Mouse (Mus musculus): ENCODE data around the gene Phf13. TPM values are rescaled to one million over a fixed set of nuclear protein-coding genes. Genes with fewer than 3 reads are reported as not detected.
"Not testable (repeated sequence)": the region's sequence is repeated elsewhere in the genome, so short reads cannot be mapped to it uniquely, and the experiment has no call there.

Gene Phf13
- 15.6 and 16.0 TPM in 2 replicates for total RNA-seq (2021)
- long read RNA-seq, experiment 1, transcript Phf13-201 (4 exons, 3,205 nt) = major isoform, 9 of 14 reads
- long read RNA-seq, experiment 1, partial matches to known transcripts = 0 of 14 reads
- long read RNA-seq, experiment 1, other reads (novel, unspliced or antisense) = 5 of 14 reads
- long read RNA-seq, experiment 2, transcript Phf13-201 (4 exons, 3,205 nt) = major isoform, 7 of 11 reads
- long read RNA-seq, experiment 2, partial matches to known transcripts = 1 of 11 reads
- long read RNA-seq, experiment 2, other reads (novel, unspliced or antisense) = 3 of 11 reads

DNA sequence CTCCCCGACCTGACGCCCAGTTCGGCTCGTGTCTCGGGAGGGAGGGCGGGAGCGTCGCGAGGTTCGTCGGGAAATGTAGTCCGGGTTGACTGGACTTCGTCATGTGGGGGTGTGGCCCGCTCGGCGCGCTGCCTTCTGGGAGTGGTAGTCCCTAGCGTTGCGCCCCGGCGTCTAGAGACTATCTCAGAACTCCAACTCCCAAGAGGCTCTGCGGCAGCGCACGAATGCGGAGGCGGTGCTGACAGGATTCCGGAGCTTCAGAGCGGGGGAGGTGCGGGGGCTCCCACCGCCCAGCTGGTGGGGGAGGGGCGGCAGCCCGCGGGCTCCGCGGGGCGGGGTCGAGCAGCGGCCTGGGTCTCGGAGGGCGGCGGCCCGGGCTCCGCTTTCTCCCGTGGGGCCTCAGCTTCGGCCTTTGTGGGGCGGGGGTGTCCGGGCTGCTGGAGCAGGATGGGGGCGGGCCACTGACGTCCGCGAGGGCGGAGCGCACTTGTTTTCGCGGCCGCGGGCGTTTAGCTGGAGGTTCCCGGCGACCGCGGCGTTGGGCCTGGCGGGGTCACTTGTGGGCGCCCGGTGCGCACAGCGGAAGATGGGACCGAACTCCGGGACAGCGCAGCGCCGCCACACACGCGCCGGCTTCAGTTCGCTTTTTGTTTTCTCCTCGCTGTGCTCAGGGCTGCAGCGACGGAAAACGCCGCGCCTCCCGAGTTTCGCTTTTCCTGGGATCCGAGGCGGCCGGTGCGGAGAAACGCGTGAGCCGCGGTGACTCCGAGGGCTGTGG, at the start of gene Phf13:
Gene Phf13, minus strand, starts transcription at position 86 of the 778 bp plus-strand sequence.
- DNase-seq = peak; percentile 99

DNA sequence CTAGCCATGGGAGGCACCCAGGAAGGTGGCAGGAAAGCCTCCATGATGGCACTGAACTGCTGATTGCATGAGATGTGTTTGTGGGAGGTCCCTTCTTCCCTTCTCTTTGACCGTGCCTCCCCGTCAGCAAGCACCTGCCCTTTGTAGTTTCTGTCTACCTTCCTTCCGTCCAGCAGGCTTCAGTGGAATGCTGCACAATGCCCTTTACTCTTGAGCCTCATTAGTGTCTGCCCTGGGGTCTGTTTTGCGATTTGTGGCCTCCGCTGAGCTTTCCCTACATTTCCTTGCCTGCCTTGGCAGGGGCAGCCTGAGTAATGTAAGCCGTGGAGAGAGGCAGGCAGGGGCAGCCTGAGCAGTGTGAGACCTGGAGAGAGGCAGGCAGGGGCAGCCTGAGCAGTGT, 48.6 kb upstream of the Phf13 start:
- DNase-seq = no peak

DNA sequence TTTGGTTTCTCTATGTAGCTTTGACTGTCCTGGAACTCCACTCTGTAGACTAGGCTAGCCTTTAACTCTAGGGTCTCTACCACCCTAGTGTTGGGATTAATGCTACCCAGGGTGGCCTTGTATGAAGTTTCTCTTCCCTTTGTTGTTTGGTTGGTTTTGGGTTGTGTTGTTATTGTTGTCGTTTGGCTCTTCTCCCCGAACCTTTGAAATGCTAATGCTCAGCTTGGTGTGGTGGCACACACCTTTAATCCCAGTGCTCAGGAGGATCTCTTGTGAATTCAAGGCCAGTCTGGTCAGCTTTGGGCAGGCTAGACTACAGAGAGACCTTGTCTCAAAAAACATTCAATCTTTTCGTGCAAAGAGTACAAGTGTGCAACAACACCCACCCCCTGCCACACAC, 47.1 kb upstream of the Phf13 start:
- no peak for DNase-seq

DNA sequence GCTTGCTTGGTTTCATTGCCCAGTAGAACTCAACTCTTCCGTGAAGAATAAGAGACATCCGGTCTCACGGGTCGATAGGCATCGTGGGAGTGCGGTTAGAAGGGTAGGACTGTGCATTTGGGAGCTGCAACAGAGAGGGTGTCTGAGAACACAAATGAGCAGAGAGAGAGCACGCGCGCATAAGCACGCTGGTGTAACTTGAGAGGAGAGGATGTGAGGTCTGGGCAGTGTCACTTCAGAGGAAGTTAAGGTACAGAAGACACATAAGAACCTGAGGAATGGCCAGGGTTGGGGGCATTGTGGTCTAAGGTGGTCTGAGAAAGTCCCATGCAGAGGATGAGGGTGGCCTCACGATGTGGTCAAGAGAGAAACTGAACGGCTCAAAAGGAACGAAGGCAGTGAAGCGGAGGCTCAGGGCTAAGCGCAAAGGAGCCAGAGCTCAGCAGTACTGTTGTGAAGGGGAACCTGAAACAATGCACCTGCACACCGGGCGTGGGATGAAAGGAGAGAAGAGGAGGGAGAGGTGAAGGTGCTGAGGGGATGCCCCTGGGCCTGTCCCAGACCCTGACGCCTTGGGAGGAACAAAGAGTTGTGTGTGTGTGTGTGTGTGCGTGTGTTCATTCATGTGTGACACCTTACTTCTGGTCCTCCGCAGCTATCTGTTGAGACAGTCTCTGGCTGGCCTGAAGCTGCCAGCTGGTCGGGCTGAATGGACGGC, 46.0 kb upstream of the Phf13 start:
- DNase-seq = no peak

DNA sequence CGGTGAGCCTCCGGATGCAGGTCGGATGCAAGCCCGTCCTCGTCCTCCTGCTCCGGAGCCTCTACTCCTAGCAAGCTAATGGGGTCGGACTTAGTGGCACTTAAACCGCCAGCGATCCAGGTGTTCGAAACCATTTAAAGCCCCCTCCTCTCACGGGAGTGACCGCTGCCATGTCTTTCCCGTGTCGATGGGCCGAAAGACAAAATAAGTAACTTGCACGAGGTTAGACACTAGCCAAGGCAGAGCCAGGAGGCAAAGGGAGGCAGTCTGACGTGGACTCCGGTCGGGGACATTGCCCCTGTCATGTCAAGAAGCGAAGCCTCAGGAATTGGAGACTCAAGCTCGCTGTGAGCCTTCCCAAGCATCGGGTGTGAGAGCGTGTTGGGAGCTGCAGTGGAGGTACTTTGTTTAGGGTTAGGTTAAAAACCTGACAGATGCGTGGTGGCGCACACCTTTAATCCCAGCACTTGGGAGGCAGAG, 43.8 kb upstream of the Phf13 start:
- DNase-seq = peak; percentile 28

DNA sequence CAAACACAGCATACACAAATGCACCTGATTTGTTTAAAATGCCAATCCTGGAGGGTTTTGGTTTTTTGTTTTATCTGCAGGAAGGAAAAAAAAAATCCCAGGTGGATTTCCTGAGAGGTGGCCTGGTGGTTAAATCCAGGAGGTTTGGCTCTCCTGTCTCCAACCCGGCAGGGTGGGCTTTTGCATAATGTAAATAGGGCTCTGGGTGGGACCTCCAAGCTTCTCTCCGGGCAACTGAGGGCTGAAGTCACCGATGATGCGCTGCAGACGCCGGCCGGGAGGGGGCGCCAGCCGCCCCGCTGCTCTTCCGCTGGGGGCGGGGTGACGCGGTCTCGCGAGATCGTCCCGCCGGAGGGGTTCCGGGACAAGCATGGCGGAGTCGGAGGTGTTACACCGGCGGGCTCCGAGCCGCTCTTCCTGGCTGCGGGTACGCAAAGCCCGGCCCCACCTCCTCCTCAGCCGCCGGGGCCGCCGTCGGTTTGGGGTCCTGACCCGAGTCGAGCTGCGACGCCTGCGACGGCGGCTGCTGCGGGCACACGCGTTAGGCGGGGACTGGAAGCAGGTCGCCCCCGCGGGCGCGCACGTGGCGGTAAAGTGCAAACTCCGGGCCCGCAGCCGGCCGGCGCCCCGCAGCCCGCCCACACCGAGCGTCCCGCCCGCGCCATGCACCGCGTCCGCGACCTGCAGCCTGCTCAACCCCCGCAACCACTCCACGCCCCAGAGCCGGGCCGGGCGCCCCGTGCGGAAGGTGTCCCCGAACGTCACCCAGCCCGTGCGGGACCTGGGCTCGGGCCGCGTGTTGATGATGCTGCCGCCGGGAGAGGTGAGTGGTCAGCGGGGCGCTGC, 43.1 kb upstream of the Phf13 start, which contains the start of gene Nol9:
Gene Nol9, plus strand, starts transcription at position 337 of the 846 bp plus-strand sequence.
- peak; percentile 97 for DNase-seq

DNA sequence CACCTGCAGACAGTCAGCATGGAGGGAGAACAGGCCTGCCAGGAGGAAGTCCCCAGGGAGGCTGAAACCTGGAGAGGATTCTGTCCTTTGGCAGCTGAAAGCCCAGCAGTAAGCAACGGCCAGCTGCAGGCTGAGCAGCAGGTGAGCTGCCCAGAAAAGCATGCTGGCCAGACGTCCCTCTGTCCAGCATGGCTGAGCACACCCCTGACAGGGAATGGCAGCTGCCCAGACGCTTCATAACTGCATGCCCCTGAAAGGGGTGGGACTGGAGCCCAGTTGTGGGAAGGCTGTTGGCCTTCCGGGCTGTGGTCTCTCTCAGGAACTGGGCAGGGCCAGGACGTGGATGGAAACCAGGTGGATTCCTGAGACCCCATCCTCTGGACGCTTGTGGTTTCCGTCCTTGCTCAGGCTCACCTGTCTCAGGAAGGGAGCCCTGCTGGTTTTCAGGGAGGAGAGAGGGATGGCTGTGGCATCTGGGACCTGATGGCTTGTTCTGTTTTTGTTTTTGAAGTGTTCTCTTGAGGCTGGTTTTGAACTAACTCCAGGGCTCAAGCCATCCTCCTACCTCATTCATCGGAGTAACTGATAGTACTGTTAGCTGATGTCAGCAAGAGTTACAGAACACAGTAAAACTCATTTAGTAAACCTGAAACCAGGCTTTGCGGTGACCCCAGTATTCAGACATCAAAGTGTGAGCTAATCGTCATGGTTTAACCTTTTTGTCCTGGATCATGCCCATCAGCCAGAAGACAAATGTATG, 42.3 kb upstream of the Phf13 start, which contains the start of gene Tas1r1:
Gene Tas1r1, minus strand, starts transcription at position 344 of the 760 bp plus-strand sequence.
- no peak for DNase-seq

DNA sequence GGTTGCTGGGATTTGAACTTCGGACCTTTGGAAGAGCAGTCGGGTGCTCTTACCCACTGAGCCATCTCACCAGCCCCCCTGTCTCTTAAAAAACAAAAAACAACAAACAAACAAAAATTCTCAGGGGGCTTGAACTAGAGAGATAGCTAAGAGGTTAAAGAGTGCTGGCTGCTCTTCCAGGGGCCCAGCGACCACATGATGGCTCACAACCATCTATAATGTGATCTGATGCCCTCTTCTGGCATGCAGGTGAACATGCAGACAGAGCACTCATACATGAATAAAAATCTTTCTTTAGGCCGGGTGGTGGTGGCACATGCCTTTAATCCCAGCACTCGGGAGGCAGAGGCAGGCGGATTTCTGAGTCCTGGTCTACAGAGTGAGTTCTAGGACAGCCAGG, 40.4 kb upstream of the Phf13 start:
- not testable (repeated sequence) for DNase-seq

DNA sequence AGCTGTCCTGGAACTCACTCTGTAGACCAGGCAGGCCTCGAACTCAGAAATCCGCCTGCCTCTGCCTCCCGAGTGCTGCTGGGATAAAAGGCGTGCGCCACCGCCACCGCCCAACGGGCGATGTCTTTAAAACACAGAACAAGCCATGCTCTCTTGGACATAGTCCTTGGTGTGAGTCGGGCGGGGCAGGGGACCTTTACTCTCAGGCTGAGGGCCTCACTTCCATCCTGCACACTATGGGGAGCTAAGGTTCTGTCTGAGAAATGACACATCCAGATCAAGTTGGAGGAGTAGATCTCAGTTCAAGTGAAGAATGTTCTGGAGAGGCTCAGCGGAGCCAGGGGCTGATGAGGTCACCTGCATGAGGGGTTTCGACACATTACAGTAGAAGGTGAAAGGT, 36.9 kb upstream of the Phf13 start:
- no peak for DNase-seq

DNA sequence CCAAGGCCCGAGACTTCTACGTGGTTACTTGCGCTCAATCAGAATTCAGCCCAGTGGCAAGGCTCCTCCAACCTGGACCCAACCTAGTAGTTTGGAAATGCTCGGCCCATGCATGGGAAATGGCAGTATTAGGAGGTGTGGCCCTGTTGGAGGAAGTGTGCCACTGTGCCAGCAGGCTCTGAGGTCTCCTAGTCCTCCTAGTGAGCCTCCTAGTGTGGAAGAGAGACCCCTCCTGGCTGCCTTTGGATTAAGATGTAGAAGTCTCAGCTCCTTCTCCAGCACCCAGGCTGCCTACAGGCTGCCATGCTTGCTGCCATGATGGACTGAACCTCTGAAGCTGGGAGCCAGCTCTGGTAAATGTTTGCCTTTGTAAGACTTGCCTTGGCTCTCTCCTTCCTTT, 33.9 kb upstream of the Phf13 start:
- no peak for DNase-seq

DNA sequence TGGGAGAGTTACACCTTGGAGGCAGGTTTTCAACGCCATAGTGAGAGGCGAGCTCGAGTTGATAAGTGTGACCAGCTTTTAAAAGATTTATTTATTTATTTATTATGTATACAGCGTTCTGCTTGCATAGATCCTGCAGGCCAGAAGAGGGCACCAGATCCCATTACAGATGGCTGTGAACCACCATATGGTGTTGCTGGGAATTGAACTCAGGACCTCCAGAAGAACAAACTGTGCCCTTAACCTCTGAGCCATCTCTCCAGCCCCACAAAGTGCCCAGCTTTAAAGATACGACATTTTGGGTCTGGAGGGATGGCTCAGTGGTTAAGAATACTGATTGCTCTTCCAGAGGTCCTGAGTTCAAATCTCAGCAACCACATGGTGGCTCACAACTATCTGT, 33.0 kb upstream of the Phf13 start:
- no peak for DNase-seq

DNA sequence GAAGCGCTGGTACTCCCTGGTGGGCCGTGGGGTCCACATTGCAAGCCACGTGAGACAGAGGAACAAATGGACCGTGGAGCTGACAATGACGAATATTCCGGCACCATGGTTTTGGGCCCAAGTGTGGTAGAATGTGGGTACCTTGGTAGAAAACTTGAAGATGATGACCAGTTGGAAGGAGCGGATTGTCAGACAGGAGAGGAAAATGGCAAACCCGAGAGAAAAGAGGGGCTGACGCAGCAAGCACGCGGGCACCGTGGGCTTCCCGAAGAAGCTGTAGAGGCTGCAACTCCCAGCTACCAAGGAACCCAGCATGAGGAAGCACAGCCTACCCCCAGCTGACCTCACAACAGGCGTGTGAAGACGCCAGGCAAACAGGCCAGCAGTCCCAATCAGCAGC, 32.4 kb upstream of the Phf13 start:
- DNase-seq = no peak

DNA sequence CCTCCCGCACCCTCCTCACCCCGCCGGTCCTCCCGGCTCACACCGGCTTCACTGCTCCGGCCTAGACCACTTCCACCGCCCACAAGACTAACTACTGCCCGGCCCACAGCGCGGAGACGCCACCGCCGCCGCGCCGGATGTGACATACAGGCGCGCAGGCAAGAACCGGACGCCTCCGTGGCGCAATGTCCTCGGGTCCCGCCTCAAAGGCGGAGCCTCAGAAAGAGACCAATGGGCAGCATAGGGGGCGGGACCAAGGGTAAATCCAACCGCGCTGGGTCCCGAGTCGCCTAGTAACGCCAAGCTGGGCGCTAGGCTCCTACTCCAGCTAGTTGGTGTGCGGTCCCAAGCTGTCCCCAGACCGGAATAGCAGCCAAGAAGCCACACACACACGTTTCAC, 31.5 kb upstream of the Phf13 start, which contains the start of gene Zbtb48:
Gene Zbtb48, minus strand, starts transcription at position 148 of the 400 bp plus-strand sequence.
- DNase-seq = peak; percentile 98

DNA sequence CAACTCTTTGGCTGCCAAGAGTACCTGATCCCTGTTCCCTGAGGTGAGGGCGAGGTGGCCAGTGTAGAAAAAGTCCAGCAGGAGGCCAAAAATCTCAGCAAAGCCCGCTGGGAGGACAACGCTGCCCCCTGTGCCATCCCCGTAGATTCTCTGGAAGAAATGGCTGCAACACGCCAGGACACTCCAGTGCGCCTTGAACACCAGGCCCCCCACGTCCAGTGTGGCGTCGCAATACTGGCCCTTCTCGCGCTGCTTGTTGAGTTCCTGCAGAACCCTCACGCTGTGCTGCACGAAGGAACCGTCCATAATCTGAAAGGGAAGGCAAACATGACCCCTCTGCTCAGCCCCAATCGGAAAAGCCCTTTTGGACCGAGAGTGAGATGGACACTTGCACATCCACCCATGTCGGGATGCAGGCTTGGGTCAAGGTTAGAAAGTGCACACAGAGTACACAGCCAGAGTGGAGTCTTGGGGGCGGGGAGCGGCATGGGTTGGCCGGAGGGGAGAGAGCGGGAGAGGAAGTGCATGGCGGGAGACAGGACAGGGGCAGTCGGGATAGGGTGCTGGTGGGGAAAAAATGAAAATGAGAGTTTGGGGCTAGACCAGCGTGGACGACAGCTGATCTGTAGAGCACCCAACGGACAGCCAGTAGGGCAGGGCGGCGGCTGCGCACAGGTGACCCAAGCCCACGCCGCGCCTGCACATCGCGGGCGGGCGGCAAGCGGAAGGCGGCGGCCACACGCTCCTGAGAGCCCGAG, 30.9 kb upstream of the Phf13 start:
- peak; percentile 75 for DNase-seq

DNA sequence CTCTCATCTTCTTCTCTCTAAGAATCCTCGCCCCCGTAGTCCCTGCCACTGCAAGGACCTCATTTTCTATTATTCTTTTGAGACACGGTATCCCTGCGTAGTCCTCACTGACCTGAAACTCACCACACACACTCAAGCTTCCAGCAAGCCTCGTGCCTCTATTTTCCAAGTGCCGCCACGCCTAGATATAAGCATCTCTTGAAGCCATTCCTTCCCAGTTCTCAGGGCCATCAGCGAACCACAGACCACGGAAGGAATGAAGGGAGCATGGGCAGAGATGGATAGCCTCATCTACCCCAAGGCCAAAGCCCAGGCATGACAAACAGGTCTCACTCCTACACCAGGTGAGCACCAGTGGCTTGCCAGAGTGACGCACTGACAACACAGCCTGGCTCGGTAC, 28.5 kb upstream of the Phf13 start:
- no peak for DNase-seq

DNA sequence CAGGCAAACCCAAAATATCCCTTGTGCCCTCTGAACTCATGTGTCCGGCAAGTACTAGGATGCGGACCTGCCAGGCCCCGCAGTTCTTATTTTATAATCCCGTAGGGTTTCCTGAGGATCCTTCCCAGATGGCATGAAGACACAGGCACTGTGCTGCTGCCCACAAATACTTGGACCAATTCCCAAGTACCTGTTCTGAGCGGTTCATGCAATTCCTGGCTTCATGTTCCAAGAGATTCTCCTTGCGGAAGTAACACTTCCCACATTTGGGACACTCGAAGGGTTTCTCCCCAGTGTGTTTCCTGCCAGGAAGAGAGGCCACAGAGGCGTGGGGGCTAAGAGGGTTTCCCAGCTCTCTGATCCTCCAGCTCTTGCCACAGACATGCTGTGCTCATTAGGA, 26.4 kb upstream of the Phf13 start:
- DNase-seq = no peak

DNA sequence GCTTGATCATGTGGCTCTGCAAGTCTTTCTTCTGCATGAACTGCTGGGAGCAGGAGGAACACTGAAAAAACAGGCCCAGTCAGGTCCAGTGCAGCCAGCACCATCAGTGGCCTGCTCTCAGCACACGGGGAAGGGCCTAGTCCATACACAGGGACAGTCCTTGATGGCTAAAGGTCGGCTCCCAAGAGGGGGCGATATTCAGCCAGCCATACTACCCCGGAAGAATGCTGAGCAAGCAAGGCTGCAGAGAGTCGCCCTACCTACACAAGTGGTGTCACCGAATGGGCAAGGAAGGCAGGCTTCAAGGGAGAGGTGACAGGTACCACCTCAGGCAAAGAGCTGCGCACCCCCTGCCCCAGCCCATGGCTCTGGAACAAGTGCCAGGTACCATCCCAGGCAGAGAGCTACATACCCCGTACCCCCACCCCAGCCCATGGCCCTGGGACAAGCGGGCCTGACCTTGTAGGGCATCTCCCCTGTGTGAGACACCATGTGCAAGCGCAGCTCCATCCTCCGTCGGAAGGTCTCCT, 25.6 kb upstream of the Phf13 start:
- no peak for DNase-seq

DNA sequence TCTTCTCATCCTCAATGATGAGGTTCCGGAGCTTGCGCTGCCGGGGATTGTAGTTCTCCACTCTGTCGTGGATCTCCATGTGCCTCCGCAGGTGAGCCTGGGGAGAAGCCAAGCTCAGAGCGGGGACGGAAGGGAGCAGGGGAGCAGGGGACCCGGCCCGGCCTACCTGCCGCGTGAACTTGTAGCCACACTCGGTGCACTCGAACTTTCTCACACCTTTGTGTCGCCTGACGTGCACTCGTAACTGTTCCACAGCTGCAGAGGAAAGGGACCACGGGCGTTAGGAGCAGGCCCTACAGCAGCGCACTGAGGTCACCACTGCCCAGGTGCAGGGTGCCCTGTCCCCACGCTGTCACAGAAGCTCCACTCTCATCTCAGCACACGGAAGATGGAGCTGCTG, 24.0 kb upstream of the Phf13 start:
- DNase-seq = no peak

DNA sequence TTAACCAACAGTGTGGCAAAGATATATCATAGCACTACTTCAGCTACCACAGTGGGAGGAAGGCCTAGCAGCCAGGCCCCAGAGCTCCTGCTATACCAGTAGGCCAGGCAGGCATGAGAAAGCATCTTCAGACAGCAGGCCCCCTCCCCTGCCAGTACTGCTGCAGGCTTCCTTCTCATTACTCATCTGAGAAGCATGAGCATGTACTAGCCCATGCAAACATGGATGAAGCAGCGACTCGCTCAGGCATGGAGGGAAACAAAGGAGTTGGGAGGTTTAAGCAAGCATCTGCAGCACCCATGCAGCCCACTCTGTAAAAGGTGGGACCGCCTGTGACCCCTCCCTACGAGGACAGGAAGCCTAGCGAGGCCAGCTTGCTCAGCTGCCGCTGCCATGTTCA, 23.0 kb upstream of the Phf13 start:
- no peak for DNase-seq
